Mouse (Mus musculus) lung, adult 10 weeks (tissue): ENCODE data around the gene Sprtn. TPM values are rescaled to one million over a fixed set of nuclear protein-coding genes. Genes with fewer than 3 reads are reported as not detected.

Source experiments
- polyA plus RNA-seq: library from polyadenylated mRNA; stranded (reverse); fragments of 350-450 nt; fragmentation: Illumina TruSeq; extraction: RNeasy Lipid Tissue Mini Kit (QIAGEN cat#74804); gene quantifications from one replicate; pipeline ENCODE4 v1.2.3, GENCODE M21; 2014; ENCODE audit warnings: low read depth, low replicate concordance; ENCODE audit not compliant: insufficient read depth

Gene Sprtn
- polyA plus RNA-seq: 8.8 TPM

GRCm38 (mm10) chr8:124897386-124898250, at the start of gene Sprtn, which contains the start of gene Exoc8:
Gene Sprtn, plus strand, starts transcription at chr8:124897886.
Gene Exoc8, minus strand, starts transcription at chr8:124897705.

GRCm38 (mm10) chr8:124862321-124863162, 35.1 kb upstream of the Sprtn start, which contains the start of the genes Gnpat and 2810004N23Rik:
Gene Gnpat, plus strand, starts transcription at chr8:124863033.
Gene 2810004N23Rik, minus strand, starts transcription at chr8:124863120.

GRCm38 (mm10) chr8:124949209-124950068, 51.8 kb downstream of the Sprtn start, which contains the start of gene Egln1:
Gene Egln1, minus strand, starts transcription at chr8:124949324.

Other genes with a start within 250 kb of the Sprtn start
- 28.9 TPM for gene 2310022B05Rik, start 234.5 kb upstream of the Sprtn start, polyA plus RNA-seq
- 10.7 TPM for gene Ttc13, start 175.9 kb upstream of the Sprtn start, polyA plus RNA-seq
- 5.7 TPM for gene Arv1, start 175.7 kb upstream of the Sprtn start, polyA plus RNA-seq
- gene Fam89a, start 146.1 kb upstream of the Sprtn start, polyA plus RNA-seq: 3.0 TPM
- 0.12 TPM for gene Trim67, start 104.8 kb upstream of the Sprtn start, polyA plus RNA-seq
- 38.5 TPM for gene Gnpat, start 34.9 kb upstream of the Sprtn start, polyA plus RNA-seq
- 14.4 TPM for gene 2810004N23Rik, start 34.8 kb upstream of the Sprtn start, polyA plus RNA-seq
- 7.6 TPM for gene Exoc8, start 181 bp upstream of the Sprtn start, polyA plus RNA-seq
- gene Egln1, start 51.4 kb downstream of the Sprtn start, polyA plus RNA-seq: 30.1 TPM
- 50.0 TPM for gene Tsnax, start 115.1 kb downstream of the Sprtn start, polyA plus RNA-seq
- 0.41 TPM for gene Disc1, start 156.3 kb downstream of the Sprtn start, polyA plus RNA-seq